Mouse (Mus musculus) forebrain, embryonic 16.5 days (tissue): ENCODE measurements around the gene Ddx1. TPM values are rescaled to one million over a fixed set of nuclear protein-coding genes. Genes with fewer than 3 reads are reported as not detected.

Source experiments
- ATAC-seq: fragments of 200-750 bp; cut with Nextera tagmentation; 2 replicates; pipeline ENCODE4 v1.8.0; 2017; ENCODE audit warnings: mild to moderate bottlenecking, moderate library complexity
- H3K27ac ChIP-seq: fragments of 300-500 bp; sonication (generic); 2 replicates; pipeline ENCODE4 v1.5.1; 2014; ENCODE audit warnings: low read length, control low read depth
- H3K27me3 ChIP-seq: fragments of 300-500 bp; sonication (generic); replicated peaks from 2 replicates; pipeline ENCODE4 v1.6.1; 2014; ENCODE audit warnings: low read length; ENCODE audit not compliant: control insufficient read depth, insufficient read depth
- H3K36me3 ChIP-seq: fragments of 300-500 bp; sonication (generic); 2 replicates; pipeline ENCODE4 v1.6.1; 2014; ENCODE audit not compliant: control insufficient read depth, insufficient read depth
- H3K4me1 ChIP-seq: fragments of 300-500 bp; sonication (generic); replicated peaks from 2 replicates; pipeline ENCODE4 v1.6.1; 2014; ENCODE audit warnings: low read length; ENCODE audit not compliant: control insufficient read depth, insufficient read depth
- H3K4me2 ChIP-seq: fragments of 300-500 bp; sonication (generic); 2 replicates; pipeline ENCODE4 v1.6.1; 2014; ENCODE audit warnings: mild to moderate bottlenecking, low read length, control low read depth
- H3K4me3 ChIP-seq: fragments of 300-500 bp; sonication (generic); replicated peaks from 2 replicates; pipeline ENCODE4 v1.5.1; 2014; ENCODE audit warnings: mild to moderate bottlenecking, low read length, control low read depth
- H3K9ac ChIP-seq: fragments of 300-500 bp; sonication (generic); replicated peaks from 2 replicates; pipeline ENCODE4 v1.6.1; 2014; ENCODE audit warnings: low read depth, low read length, control low read depth
- H3K9me3 ChIP-seq: fragments of 300-500 bp; sonication (generic); 2 replicates; pipeline ENCODE4 v1.6.1; 2016; ENCODE audit warnings: low read length; ENCODE audit not compliant: control insufficient read depth
- WGBS: fragments of 180-500 bp; shearing (Covaris S2); extraction: QIAGEN DNeasy Blood & Tissue Kit; methylation state at CpG from one replicate; pipeline ENCODE4 v1.1.7; 2014; 5-methylcytosine and 5-hydroxymethylcytosine counted together
- polyA plus RNA-seq: library from polyadenylated mRNA; unstranded; fragments of >200 nt; fragmentation: Nextera tagmentation; extraction: Ambion mirVana; gene quantifications from 2 replicates; pipeline ENCODE4 v1.2.1, GENCODE M21; 2015

The Ddx1 gene
- polyA plus RNA-seq, 1 experiment from 2014 or later: 157 TPM

GRCm38 (mm10) chr12:13249573-13249919, 533 bp upstream of the Ddx1 start:
- peak overlapping the region; percentile 62 for H3K4me3 ChIP-seq
- H3K27me3 ChIP-seq: no peaks in the 10 kb centered on the region
- H3K9ac ChIP-seq: peak overlapping the region; percentile 78
- H3K4me1 ChIP-seq: peaks cover 16% of the 10 kb centered on the region
- 82% methylated on average over 3 of the region's 3 CpGs for WGBS
- H3K4me2 ChIP-seq: peak overlapping the region; percentile 51
- H3K9me3 ChIP-seq: no peaks in the 10 kb centered on the region
- H3K27ac ChIP-seq: peak overlapping the region; percentile 82
- H3K36me3 ChIP-seq: 0 out of 2 replicates have a peak, but pooled peaks cover 3% of the 10 kb centered on the region
- peak; percentile 18; the same call in 1 of the 2 replicates for ATAC-seq

- no peak for ATAC-seq
- Histone ChIP-seq H3K27me3 (no peaks in the 10 kb centered on the region), H3K9me3 (no peaks in the 10 kb centered on the region), H3K4me3 (no peak overlapping the region), H3K4me1 (peaks cover 5% of the 10 kb centered on the region), H3K27ac (no peak overlapping the region), H3K4me2 (no peak overlapping the region), H3K9ac (no peak overlapping the region), H3K36me3 (peaks cover 33% of the 10 kb centered on the region)
Measured at GRCm38 (mm10) chr12:13242453-13242852, 6.6 kb downstream of the Ddx1 start.

DNA sequence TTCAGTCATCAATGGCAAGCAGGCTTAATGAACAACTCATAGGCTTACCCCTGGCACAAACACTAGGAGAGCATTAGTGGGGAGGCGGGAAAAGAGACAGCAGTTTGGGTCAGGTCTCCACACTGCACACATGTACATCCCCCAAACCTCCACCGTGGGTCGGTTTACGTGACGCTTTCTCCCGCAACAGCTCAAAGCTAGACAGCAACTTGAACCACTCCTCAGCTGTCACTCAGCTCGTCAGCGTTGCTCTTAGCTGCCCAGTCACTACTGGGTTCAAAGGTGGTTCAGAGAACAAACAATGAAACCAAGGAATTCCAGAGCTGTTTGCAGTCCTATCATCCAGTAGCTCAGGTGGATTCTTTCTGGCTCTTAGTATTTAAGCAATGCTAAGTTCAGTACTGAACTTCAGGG, 30.9 kb downstream of the Ddx1 start:
- 88% methylated on average over 8 of the region's 8 CpGs for WGBS
- no peak overlapping the region for H3K4me2 ChIP-seq
- ATAC-seq: no peak

GRCm38 (mm10) chr12:13217568-13217967, 31.4 kb downstream of the Ddx1 start:
- Histone ChIP-seq H3K4me3 (no peak overlapping the region), H3K27ac (no peak overlapping the region), H3K36me3 (peaks cover 23% of the 10 kb centered on the region), H3K4me1 (peaks cover 11% of the 10 kb centered on the region), H3K27me3 (no peaks in the 10 kb centered on the region), H3K9me3 (no peaks in the 10 kb centered on the region), H3K4me2 (no peak overlapping the region), H3K9ac (no peak overlapping the region)
- 79% methylated on average over 3 of the region's 3 CpGs for WGBS
- no peak for ATAC-seq

More for the DNA sequence above, 30.9 kb downstream of the Ddx1 start:
- no peak overlapping the region for H3K27ac ChIP-seq
- no peak overlapping the region for H3K4me3 ChIP-seq
- no peaks in the 10 kb centered on the region for H3K9me3 ChIP-seq
- H3K27me3 ChIP-seq: no peaks in the 10 kb centered on the region
- peaks cover 11% of the 10 kb centered on the region for H3K4me1 ChIP-seq
- no peak overlapping the region for H3K9ac ChIP-seq
- peaks cover 26% of the 10 kb centered on the region for H3K36me3 ChIP-seq

DNA sequence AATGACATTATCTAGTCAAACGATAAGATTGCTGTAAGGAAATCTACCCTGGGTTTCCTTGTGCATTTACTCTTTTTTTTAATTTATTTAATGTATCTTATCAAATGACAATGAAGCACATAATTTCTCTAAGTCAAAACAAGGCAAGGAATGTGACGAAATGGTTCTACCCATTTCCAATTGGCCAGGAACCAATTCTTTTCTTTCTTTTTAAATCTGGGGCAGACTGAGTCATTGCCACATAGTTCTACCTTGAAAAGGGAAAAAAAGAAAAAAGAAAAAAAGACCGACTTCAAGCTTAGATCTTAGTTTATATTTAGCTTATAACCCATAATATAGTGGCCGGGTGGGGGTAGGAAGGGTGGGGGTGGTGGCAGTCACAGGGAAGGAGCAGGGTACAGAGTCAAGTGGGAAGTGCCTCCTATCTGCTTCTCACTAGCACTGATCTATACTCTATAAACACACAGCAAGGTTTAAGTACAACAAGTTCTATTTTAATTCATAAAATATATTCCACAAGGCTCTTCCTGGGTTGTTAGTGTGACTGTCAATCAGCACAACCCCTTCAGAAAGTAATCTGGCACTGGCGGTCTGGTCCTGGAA, 32.4 kb downstream of the Ddx1 start:
- Histone ChIP-seq H3K36me3 (peaks cover 23% of the 10 kb centered on the region), H3K27me3 (no peaks in the 10 kb centered on the region), H3K4me3 (no peak overlapping the region), H3K4me1 (peaks cover 11% of the 10 kb centered on the region), H3K9me3 (no peaks in the 10 kb centered on the region), H3K9ac (no peak overlapping the region), H3K27ac (no peak overlapping the region), H3K4me2 (no peak overlapping the region)
- no peak for ATAC-seq
- 57% methylated on average over 5 of the region's 5 CpGs for WGBS

GRCm38 (mm10) chr12:13214345-13215278, 34.4 kb downstream of the Ddx1 start:
- peaks cover 17% of the 10 kb centered on the region for H3K4me1 ChIP-seq
- no peaks in the 10 kb centered on the region for H3K9me3 ChIP-seq
- peaks cover 14% of the 10 kb centered on the region for H3K36me3 ChIP-seq
- ATAC-seq: peak; percentile 91
- 7% methylated on average over 11 of the region's 11 CpGs for WGBS
- no peak overlapping the region for H3K4me3 ChIP-seq
- H3K9ac ChIP-seq: no peak overlapping the region
- no peak overlapping the region for H3K4me2 ChIP-seq
- peak overlapping the region; percentile 33; the same call in 1 of the 2 replicates for H3K27ac ChIP-seq
- no peaks in the 10 kb centered on the region for H3K27me3 ChIP-seq

DNA sequence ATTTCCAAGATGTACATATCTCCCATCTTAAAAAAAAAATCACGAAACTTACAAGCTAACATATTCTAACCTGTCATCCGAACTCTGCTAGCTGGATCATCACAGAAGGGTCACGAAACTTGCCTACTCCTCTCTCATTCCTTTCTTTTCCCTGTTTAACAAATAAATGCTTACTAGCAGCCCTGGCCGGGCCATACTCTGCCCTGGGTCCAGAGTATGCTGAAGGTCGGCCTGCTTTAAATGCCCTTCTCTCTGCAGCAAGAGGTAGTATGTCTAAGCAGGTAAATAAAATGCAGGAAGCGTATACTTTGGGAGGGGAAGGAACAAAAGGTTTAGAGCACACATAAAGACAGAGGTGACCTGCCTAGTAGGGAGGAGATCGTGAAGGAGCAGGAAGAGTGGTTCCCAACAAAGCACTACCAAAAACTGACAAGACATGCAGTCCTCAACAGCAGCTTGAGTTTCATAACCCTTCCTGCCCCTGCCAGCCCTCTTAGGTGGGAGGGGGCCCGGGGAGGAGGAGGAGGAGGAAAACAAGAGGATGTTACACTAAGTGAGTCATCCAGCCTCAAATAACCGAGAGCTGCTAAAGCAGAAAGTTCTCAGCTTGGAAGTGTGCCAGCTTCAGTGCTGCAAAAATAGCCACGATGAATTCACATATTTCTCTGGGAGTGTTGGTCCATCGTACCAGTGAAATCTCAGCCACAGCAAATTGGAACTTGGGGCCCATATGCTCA, 37.1 kb downstream of the Ddx1 start:
- 63% methylated on average over 11 of the region's 11 CpGs for WGBS
- Histone ChIP-seq H3K27me3 (no peaks in the 10 kb centered on the region), H3K4me2 (no peak overlapping the region), H3K4me1 (peaks cover 24% of the 10 kb centered on the region), H3K36me3 (no peaks in the 10 kb centered on the region), H3K27ac (no peak overlapping the region), H3K9ac (no peak overlapping the region), H3K4me3 (no peak overlapping the region), H3K9me3 (no peaks in the 10 kb centered on the region)
- no peak for ATAC-seq

DNA sequence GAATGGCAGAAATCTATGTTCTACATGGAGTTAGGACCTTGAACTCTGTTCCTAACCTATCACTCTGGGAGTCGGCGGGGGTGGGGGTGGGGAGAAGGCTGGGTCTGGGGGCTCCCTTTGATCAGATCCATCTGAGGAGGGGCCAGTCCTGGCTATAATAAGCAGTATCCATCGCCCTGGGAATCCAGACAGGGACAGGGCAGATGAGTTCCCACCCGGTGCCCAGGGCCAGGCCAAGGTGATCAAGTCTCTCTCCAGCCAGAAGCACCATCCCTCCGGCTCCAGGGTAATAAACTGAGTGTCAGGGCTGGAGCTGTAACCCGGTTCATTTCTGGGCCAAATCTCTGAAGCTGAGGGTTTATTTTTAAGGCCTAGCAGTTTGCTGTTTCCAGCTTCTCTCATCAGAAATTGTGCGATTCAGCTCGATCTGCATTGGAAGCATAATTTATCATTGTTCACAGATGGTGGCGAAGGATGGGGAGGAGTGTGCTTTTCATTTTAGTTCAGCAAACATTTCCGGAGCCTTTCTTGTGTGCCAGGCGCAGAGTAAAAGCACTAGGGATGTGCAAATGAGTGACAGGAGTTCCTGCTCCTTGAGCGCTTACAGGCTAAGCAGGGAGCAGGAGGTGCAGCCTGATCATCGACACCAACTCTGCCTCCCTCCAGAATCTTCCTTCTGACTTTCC, 39.2 kb downstream of the Ddx1 start:
- H3K27me3 ChIP-seq: no peaks in the 10 kb centered on the region
- peak; percentile 70 for ATAC-seq
- peaks cover 20% of the 10 kb centered on the region for H3K4me1 ChIP-seq
- H3K9ac ChIP-seq: no peak overlapping the region
- 37% methylated on average over 13 of the region's 13 CpGs for WGBS
- H3K4me2 ChIP-seq: no peak overlapping the region
- H3K9me3 ChIP-seq: no peaks in the 10 kb centered on the region
- H3K27ac ChIP-seq: peak overlapping the region; percentile 87
- H3K36me3 ChIP-seq: no peaks in the 10 kb centered on the region
- no peak overlapping the region for H3K4me3 ChIP-seq
